Mouse (Mus musculus) liver, embryonic 13.5 days (tissue): ENCODE measurements at regions not wholly inside any gene's neighbourhood (a gene's known extent, or its start where the extent isn't known, plus 50 kb on each side); places are given as distances from the start of the nearest gene placed in this dataset.

Experiments
- ATAC-seq: fragments of 200-750 bp; cut with Nextera tagmentation; 2 replicates; pipeline ENCODE4 v1.8.0; 2017; ENCODE audit warnings: low read depth, mild to moderate bottlenecking, moderate number of reproducible peaks, moderate library complexity
- DNase-seq: peaks from one replicate; pipeline ENCODE4 v3.0.0; 2022
- H3K27ac ChIP-seq: fragments of 300-500 bp; sonication (generic); 2 replicates; pipeline ENCODE4 v1.5.1; 2015; ENCODE audit warnings: moderate library complexity, mild to moderate bottlenecking, inconsistent platforms
- H3K27me3 ChIP-seq: fragments of 300-500 bp; sonication (generic); 2 replicates; pipeline ENCODE4 v1.6.1; 2015; ENCODE audit warnings: mild to moderate bottlenecking, inconsistent platforms
- H3K36me3 ChIP-seq: fragments of 300-500 bp; sonication (generic); 2 replicates; pipeline ENCODE4 v1.6.1; 2015; ENCODE audit warnings: mild to moderate bottlenecking, inconsistent platforms
- H3K4me1 ChIP-seq: fragments of 300-500 bp; sonication (generic); replicated peaks from 2 replicates; pipeline ENCODE4 v1.6.1; 2015; ENCODE audit warnings: inconsistent platforms
- H3K4me2 ChIP-seq: fragments of 300-500 bp; sonication (generic); 2 replicates; pipeline ENCODE4 v1.6.1; 2015; ENCODE audit warnings: inconsistent platforms, mild to moderate bottlenecking, moderate library complexity
- H3K4me3 ChIP-seq: fragments of 300-500 bp; sonication (generic); replicated peaks from 2 replicates; pipeline ENCODE4 v1.5.1; 2015; ENCODE audit warnings: mild to moderate bottlenecking, inconsistent platforms
- H3K9ac ChIP-seq: fragments of 300-500 bp; sonication (generic); 2 replicates; pipeline ENCODE4 v1.6.1; 2015; ENCODE audit warnings: mild to moderate bottlenecking, inconsistent platforms
- H3K9me3 ChIP-seq: fragments of 300-500 bp; sonication (generic); replicated peaks from 2 replicates; pipeline ENCODE4 v1.6.1; 2016; ENCODE audit warnings: inconsistent platforms
- WGBS: fragments of 180-500 bp; shearing (Covaris S2); methylation state at CpG from one replicate; pipeline ENCODE4 v1.1.7; 2015; ENCODE audit not compliant: insufficient replicate concordance; 5-methylcytosine and 5-hydroxymethylcytosine counted together

GRCm38 (mm10) chr11:114122175-114122574 is 55.3 kb upstream of the Sdk2 start:
- DNase-seq, result no peak
- H3K36me3 ChIP-seq, result no peaks in the 10 kb centered on the region
- no peak for ATAC-seq
- WGBS, result 43% methylated on average over 12 of the region's 13 CpGs
- H3K9ac ChIP-seq, result no peak overlapping the region
- H3K27ac ChIP-seq, result no peak overlapping the region
- no peak overlapping the region for H3K4me3 ChIP-seq
- no peak overlapping the region for H3K4me2 ChIP-seq
- H3K4me1 ChIP-seq, result no peaks in the 10 kb centered on the region
- H3K27me3 ChIP-seq, result no peaks in the 10 kb centered on the region
- H3K9me3 ChIP-seq, result no peaks in the 10 kb centered on the region

- DNase-seq, result no peak
- H3K4me1 ChIP-seq, result no peaks in the 10 kb centered on the region
- H3K27me3 ChIP-seq, result no peaks in the 10 kb centered on the region
- H3K4me2 ChIP-seq, result no peak overlapping the region
- no peak overlapping the region for H3K9ac ChIP-seq
- no peaks in the 10 kb centered on the region for H3K36me3 ChIP-seq
- ATAC-seq, result no peak
- WGBS, result 72% methylated on average over 9 of the region's 9 CpGs
- H3K27ac ChIP-seq, result no peak overlapping the region
- H3K4me3 ChIP-seq, result no peak overlapping the region
- H3K9me3 ChIP-seq, result no peaks in the 10 kb centered on the region
Measured at GRCm38 (mm10) chr11:114119135-114119534, 52.3 kb upstream of the Sdk2 start.
